Mouse (Mus musculus) 3T3-L1 (cell line): ENCODE measurements at regions not wholly inside any gene's neighbourhood (a gene's known extent, or its start where the extent isn't known, plus 50 kb on each side); places are given as distances from the start of the nearest gene placed in this dataset.
"Not testable (repeated sequence)": the region's sequence is repeated elsewhere in the genome, so short reads cannot be mapped to it uniquely, and the experiment has no call there.

ENCODE experiments used
- DNase-seq: peaks from one replicate; pipeline ENCODE4 v3.0.0-alpha.2; 2015; ENCODE audit warnings: low read depth, low spot score

GRCm38 (mm10) chr1:83970641-83971285 is 393.2 kb downstream of the Pid1 start:
- DNase-seq = no peak

- not testable (repeated sequence) for DNase-seq
These were observed 399.3 kb downstream of the Pid1 start for GRCm38 (mm10) chr1:83964631-83965030.

- DNase-seq = no peak
These were observed 402.2 kb downstream of the Pid1 start for GRCm38 (mm10) chr1:83961761-83962160.

- DNase-seq = no peak
These were observed 404.2 kb downstream of the Pid1 start for GRCm38 (mm10) chr1:83959756-83960155.

GRCm38 (mm10) chr1:83922900-83923299 is 441.1 kb downstream of the Pid1 start:
- DNase-seq = no peak

GRCm38 (mm10) chr1:83915454-83915853 is 448.5 kb downstream of the Pid1 start:
- no peak for DNase-seq

- DNase-seq = no peak
These were observed 456.6 kb downstream of the Pid1 start for GRCm38 (mm10) chr1:83907347-83907746.

- DNase-seq = peak; percentile 5
These were observed 457.1 kb downstream of the Pid1 start for GRCm38 (mm10) chr1:83906906-83907305.

- DNase-seq = peak; percentile 64
These were observed 463.8 kb downstream of the Pid1 start for GRCm38 (mm10) chr1:83900135-83900534.

GRCm38 (mm10) chr1:83896650-83897049 is 467.3 kb downstream of the Pid1 start:
- DNase-seq = peak; percentile 2

- no peak for DNase-seq
These were observed 471.1 kb upstream of the Sphkap start for GRCm38 (mm10) chr1:83879109-83879399.

- DNase-seq = no peak
These were observed 470.5 kb upstream of the Sphkap start for GRCm38 (mm10) chr1:83878330-83879108.

- DNase-seq = no peak
These were observed 463.0 kb upstream of the Sphkap start for GRCm38 (mm10) chr1:83870853-83871567.

- DNase-seq = no peak
These were observed 461.0 kb upstream of the Sphkap start for GRCm38 (mm10) chr1:83869046-83869445.

- no peak for DNase-seq
These were observed 454.5 kb upstream of the Sphkap start for GRCm38 (mm10) chr1:83862541-83862940.

GRCm38 (mm10) chr1:83862128-83862527 is 454.1 kb upstream of the Sphkap start:
- DNase-seq = no peak

- no peak for DNase-seq
These were observed 451.9 kb upstream of the Sphkap start for GRCm38 (mm10) chr1:83859732-83860424.

- no peak for DNase-seq
These were observed 446.0 kb upstream of the Sphkap start for GRCm38 (mm10) chr1:83853996-83854395.

GRCm38 (mm10) chr1:83851081-83851480 is 443.1 kb upstream of the Sphkap start:
- DNase-seq = peak; percentile 22

- DNase-seq = no peak
These were observed 440.4 kb upstream of the Sphkap start for GRCm38 (mm10) chr1:83848414-83848813.

GRCm38 (mm10) chr1:83847992-83848391 is 440.0 kb upstream of the Sphkap start:
- DNase-seq = no peak

- DNase-seq = no peak
These were observed 436.9 kb upstream of the Sphkap start for GRCm38 (mm10) chr1:83844827-83845379.
